Mouse (Mus musculus) urinary bladder, adult 18-20 months (tissue): ENCODE results near the gene Suclg1.

Experiments used
- DNase-seq, 2 experiments: peaks; one replicate each; pipeline ENCODE4 v3.0.0; 2022; ENCODE audit warnings: low spot score in 2 of 2, mixed read lengths in 2 of 2

Suclg1 gene

DNA sequence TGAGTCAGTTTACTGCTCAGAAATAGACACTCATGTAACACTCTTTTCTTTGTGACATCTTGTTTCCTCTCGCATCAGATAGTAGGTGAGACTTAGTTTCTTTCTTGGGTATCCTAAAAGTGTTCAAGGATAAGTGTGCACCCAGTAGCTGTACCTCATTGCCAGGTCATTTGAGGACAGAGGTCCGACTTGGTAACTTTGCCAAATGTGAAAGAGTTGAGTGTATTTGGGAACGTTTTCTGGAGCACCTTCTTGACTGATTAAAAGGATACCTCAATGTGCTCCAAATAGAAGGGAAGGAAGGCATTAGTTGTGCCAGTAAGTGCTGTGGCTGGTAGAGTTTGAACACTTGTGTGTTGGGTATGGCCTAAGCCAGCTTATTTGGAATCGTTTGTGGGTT, 1.7 kb downstream of the Suclg1 start:
- no peak for DNase-seq

DNA sequence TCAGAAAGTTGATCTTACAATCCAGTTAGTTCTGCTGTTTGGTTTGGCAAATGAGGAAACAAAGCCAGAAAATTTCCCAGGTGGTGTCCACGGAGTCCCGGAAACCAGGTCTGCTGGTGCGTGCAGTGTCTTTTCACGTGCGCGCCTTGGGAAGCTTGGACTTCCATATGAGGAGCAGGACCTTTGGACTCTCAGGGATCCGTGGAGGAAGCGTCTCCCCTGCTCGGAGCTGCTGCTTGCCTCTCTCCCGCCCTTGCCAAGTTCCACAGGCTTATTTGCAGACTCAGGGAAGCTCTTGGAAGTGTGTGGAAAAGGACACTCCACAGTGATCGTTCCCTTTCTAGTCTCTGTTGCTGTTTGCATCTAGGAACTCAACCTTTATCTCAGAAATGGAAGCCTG, 3.2 kb downstream of the Suclg1 start:
- DNase-seq: no peak

DNA sequence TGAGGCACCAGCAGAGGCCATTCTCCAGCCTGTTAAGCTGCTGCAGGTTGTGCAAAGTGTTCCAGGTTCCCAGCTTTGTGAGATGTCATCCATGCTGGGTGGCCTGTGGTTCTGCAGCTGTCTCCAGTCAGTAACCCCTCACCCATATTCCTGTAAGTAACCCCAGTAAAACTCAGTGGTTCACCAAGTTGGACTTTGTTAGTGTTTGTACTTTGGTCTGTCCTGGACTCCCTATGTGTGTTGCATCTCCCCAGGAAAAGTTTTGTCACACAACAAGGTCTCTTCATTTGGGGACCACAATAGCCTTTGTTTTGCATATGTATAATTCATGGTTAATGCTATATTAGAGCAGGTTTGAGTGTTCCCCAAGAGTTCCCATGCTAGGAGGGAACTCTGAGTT, 4.2 kb downstream of the Suclg1 start:
- no peak for DNase-seq

DNA sequence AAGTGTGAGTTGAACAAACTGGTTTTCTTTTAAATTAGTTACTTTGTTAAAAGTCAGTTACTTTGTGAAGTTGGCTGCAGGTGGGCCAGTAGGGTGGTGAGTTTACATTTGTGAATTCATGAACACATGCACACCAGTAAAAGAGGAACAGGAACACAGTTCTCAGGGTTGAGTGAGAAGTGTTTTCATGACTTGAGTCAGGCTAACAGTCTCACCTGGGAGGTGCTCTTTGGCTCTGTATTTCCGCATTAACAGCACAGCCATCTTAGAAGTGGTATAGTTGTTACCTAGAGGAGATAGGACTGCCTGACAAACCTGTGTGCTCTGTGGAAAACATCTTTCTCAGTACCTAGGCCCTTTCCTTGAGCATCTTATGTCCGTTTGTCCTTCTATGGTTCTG, 4.8 kb downstream of the Suclg1 start:
- DNase-seq: no peak

DNA sequence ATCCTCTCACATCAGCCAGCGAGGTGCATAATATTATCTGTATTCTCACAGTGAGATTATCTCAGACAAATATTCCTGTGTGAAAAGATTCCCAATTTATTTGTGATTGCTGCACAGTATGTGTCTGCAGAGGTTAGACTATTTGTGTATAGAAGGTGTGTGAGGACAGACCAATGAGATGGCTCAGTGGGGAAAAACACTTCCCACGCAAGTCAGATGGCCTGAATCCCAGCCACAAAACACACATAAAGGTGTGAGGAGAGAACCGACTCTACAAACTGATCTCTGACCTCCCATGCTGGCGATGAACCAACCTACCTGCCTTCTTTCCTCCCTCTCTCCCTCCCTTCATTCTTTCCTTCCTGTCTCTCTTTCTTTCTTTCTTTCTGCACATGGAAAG, 5.4 kb downstream of the Suclg1 start:
- DNase-seq: no peak

DNA sequence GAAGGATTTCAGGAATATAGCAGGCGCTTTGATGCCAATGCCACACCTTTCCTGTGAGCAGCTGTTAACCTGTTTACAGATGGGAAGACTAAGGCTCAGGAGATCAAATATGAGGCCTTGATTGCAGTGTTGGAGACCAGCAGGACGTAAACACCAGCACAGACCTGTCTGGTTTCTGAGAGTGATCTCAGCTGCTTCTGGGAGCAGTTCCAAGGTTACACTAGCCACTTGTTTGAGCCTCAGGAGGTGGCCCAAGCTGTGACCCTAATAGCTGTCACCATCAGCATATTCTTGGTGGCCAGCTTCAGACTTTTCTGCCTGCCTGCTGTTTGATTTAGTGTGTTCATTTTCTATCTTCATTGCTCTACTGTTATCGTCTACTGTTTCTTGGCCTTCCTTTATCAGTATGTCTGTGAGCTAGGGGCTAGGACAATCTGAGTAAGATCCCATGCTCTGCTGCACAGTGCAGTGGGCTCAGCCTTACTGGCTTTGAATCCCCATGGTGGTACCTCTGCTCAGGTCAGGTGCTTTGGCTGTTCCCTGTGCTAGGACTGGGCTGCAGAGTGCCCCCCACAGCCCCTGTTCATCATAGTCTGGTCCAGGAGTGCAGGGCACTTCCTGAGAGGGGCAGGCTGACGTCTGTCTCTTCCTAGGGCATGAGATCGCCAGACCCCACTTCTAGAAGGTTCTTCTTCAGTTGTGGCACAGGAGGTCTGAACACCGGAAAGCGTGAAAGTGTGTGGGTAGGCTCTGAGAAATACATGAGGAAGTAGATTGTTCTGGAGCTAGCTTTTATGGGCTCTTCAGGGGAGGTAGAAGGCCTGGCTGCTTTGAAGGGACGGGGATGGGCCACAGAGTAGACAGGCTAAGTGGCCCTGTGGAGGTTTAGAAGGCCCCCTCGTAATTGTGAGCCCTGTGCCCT, 6.4 kb downstream of the Suclg1 start:
- no peak for DNase-seq

DNA sequence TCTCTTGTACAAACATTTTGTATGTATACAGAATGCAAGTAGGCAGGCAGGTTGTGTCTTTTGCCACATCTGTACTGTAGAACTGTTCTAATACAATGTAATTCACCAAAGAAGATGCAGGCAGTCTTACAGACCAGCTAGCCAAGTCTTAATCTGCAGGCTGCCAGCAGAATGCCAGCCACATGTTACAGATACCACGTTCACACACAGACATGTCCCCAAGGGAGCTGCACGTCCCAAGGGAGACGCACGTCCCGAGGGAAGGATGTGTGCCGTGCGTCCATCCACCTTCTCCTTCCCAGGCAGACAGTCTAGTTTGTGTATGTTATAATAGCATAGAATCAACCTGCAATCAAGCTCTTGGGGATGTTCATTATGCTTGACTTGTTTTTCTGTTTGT, 8.9 kb downstream of the Suclg1 start:
- DNase-seq: no peak

DNA sequence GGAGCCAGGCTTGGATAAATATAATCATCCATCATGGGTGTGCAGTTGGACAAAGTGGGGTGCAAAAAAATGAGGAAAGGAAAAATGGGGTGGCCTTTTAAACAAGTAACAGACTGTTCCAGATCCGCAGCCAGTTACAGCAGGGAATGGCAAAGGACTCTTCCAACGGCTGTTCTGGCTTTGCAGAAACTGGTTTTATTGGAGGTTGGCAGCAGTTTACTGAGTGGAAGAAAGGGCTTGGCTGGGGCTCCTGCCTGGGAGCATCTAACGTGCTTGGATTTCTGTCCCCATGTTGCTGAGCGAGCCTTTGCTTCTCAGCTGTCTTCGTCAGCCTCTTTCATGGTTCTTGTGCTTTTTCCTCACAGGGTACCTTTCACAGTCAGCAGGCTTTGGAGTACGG, 11.9 kb downstream of the Suclg1 start:
- DNase-seq: no peak

DNA sequence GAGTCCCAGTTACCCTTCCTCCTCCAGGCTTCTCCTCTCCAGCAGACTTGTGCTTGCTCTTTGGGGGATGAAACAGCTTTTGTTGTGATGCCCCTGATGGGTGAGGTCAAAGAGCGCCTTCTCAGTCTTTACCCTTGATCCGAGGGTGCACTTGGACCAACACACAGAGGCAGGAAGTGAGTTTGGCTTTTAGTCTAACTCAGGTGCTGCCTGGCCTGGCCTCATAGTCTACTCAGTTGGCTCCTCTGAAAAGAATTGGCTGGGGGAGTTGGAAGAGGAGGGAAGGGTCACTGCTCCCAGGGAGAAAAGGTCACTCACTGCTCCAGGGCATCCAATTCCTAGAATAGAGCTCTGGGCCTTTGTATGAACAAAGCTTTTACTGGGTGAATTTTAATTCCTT, 16.6 kb downstream of the Suclg1 start:
- no peak for DNase-seq

DNA sequence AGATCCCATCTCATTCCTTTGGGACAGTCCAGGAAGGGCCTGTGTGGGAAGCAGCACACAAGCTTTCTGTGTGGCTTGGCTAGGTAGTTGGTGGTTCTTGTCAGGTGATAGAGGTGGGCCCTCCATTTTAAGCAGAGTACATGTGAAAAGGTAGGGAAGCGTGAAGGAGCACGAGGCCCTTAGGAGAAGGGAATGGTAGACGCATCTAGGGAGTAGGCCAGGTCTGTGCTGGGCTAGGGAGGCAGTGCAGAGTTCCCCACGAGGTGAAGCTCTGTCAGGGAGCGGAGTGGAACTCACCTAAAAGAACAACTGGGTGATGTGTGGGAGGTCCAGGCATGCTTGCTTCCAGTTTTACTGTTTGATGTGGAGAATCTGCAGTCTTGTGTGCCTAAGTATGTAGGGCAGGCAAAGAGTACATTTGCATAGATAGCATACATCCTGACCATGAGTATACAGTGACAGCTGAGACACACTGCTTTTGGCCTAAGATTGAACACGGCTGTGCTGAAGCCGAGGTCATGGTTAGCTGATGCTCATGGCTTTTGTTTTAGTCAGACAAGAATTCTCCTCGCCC, 19.6 kb downstream of the Suclg1 start:
- no peak for DNase-seq

DNA sequence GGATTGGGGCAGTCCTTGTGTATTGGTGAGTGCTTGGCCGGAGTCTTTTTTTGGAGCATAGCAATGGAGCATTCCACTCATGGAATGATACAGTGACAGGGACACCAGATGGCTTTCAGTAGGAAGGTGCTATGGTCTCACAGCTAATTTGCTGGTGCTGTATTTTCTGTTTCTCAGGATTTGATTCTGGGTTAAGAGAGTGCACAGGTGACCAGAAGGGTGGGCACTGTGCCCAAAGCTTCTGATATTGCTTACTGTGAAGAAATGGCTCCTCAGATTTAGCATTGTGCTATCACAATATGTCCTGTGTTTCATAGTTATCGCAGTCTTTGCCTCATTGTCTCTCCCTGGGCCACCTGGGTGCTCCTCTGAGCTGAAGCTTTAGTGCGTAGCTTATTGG, 21.2 kb downstream of the Suclg1 start:
- no peak for DNase-seq

DNA sequence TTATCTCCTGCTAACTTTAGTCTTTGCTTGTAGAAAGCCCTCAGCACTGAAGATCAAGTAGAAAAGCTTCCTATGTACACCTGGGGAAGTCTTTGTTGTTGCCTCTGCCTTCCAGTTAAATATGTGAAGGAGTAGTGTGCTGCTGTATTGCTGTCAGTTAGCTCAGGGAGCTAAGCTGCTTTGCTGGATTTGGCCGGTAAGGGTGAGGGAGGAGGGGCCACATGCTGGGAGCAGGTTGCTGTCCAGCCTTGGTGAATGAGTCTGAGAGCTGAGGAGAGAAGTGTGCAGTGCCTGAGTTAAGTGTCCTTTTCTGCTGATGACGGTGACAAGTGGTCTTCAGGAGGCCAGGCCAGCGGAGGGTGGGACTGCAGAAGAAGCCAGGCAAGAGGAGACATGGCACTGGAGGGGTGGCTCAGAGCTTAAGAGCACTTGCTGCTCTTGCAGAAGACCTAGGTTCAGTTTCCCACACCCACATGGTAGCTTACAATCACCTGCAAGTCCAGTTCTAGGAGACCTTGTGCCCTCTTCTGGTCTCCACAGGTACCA, 23.4 kb downstream of the Suclg1 start:
- DNase-seq: no peak

DNA sequence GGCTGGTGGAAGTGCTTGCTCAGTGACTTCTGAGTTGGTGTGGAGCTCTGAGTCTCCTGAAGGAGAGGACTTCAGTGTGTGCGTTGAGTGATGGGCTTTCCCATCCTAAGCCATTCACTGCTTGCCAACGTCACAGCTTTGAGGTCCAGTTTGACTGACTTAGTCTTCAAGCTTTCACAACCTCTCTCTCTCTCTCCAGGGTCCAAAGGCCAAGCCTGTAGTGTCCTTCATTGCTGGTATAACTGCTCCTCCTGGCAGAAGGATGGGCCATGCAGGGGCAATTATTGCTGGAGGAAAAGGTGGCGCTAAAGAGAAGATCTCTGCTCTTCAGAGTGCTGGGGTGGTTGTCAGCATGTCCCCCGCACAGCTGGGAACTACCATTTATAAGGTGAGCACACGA, 26.8 kb downstream of the Suclg1 start:
- no peak for DNase-seq

DNA sequence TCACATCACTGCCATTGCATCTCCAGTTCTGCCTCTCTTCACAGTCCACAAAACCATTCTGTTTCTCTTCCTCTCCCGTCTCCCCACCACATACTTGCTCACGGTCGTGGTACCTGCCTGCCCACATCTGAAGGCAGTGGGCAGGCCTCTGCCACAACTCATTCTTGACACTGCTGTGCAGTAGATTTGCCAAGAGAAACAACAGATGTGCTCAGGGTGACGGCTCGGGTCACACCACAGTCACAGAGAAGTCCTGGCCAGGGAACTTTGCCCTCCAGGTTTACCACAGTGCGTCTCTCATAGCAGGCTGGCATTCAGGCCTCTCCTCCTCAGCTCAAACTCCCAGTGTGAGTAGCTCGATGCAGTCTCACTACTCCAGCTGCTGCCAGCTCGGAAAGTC, 31.5 kb downstream of the Suclg1 start:
- no peak for DNase-seq

DNA sequence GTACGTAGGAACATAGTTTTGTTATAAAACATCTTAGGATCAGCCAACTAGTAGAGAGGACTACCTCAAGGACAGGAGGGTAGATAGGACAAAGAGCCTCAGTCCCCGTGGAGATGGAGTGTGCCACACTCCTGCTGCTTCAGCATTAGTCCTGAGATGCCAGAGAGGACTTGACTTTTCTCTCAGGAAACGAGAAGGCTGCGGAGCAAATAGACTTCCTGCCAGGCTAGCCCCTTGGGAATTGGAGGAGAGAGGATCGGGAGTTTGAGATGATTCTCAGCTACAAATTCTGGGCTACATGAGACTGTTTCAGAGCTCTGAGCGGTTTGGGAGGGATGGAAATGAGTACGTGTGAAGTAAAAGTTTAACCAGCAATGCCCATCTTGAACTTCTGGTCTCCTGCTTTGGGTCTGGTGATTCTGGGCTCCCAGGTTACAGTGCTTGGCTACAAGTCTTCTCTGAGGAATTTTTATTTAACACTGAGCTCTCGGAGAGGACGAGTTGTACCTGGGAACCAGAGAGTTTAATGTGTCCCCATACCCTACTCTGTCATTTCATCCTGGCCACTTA, 32.4 kb downstream of the Suclg1 start:
- no peak for DNase-seq

DNA sequence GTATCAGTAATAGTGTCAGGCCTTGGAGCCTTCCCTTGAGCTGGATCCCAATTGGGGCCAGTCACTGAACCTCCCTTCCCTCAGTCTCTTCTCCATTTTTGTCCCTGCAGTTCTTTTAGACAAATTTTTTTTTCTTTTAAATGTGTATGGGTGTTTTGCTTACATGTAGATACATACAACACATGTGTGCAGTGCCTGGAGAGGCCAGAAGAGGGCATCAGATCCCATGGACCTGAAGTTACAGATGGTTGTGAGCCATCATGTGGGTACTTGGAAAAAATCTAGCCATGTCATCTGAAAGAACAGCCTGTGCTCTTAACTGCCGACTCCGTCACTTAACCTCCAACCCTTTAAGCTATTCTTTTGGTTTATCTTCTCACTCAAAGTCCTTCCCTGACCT, 38.1 kb downstream of the Suclg1 start:
- no peak for DNase-seq

DNA sequence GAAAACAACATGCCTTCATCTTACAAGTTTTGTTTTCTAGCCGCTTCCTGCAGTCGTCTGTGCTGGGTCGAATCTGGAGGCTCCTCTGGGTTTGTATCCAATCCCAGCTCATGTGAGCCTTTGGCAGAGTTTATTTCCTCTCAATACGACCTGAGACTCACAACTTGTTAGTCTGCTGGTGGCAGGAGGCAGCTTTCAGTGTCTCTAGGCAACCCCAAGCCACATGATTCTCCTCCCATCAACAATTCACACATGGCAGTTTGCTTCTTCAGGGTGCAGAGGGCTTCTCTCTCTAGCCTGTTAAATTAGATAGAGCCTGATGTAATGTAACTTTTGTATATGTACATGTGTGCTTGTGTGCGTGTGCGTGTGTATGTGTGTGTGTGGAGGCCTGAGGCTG, 58.7 kb downstream of the Suclg1 start:
- DNase-seq: no peak

DNA sequence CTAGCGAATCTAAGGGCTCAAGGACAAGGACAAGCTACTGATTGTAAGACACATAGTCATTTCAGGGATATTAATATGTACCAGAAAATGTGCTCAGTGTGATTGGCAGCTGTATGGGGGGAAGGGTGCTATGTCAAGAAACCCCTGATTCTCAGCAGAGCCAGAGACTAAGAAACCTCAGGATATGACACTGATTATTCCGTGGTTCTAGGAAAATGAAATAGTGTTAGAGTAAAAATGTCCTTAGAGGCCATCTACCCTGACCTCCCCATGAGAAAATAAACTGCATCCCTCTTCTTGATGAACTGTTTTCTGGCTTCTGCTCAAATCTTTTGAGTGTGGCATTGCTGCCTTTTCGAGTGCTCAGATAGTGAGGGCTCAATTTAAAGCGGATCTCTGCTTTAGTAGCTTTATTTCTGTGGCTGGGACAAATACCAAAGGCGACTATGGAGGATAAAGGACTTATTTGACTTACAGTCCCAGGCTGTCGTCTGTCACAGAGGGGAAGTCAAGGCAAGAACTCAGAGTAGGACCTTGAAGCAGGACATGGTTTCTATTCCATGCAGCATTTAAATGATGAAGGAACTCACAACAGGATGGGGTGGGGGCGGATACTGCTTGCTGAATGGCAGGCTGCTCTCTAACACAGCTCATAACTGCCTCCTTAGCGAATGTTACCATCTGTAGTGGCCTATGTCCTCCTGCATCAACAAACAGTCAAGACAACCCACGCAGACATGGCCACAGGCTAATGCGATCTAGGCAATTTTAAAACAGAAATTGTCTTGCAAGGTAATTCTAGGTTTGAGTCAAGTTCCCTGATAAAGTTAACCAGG, 60.7 kb downstream of the Suclg1 start:
- no peak for DNase-seq

DNA sequence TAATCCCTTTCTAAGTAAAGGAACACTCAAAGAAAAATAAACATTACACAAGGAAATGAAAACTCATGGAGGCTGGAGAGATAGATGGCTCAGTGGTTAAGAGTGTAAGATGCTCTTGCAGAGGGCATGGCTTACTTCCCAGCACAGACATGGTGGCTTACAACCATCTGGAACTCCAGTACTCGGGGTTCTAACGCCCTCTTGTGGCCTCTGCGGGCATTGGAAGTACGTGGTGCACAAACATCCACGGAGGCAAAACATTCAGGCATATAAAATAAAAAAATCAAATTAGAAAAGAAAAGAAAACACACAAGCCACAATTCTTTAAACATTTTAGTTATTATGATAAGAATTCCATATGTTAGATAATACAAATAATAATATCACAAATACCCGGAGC, 63.2 kb downstream of the Suclg1 start:
- no peak for DNase-seq

DNA sequence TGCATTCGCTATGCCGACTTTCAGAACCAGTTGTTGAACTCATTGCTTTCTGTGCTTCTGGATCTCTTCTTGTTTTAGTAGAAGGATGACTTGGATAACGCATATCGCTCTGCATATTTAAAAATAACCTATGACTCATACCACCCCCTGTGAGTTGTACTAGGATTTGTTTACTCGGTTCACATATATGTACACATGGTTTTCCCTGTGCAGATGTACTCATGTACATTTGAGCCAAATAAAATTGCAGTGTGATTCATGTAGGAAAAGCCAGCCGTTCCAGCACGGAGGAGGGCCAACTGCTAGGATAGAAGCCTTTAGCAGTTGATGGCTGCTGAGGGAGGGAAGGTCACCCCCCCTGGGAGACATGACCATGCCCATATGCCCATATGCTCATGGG, 63.6 kb downstream of the Suclg1 start:
- DNase-seq: no peak

DNA sequence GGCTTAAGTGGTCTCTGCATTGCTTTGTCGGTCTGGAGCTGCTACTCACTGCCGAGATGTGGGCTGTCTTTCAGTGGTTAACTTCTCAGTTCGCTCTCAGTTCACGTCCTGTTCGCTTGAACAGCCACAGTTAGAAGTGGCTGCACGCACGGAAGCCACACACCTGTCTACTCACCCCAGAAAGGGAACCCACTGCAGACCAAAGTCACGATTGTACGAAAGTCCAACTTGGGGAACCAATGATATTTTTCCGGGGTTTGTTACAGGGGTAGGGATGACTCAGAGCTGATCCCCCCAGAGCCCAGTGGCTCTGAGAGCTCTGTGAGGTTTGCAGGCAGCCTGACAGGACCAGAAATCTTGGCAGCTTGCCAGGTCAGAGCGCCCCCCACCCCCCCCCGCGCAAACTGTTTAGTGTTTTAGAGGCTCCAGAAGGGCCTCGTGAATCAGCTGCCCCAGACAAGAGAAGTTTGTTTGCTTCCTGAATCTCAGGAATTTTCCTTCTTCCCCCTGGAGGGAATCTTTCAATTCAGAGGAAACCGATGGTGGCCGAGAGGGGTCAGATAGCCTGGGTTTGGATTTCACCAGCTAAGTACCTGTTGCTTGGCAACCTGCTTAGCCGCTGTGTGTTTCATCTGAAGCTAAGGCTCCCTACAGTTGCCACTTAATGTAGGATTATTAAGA, 66.9 kb downstream of the Suclg1 start:
- DNase-seq: peak in 1 of 2 experiments; percentile 2
